Mouse (Mus musculus): ENCODE results near the gene Lkaaear1. TPM values are rescaled to one million over a fixed set of nuclear protein-coding genes. Genes with fewer than 3 reads are reported as not detected.

Gene Lkaaear1
- polyA plus RNA-seq, 1 experiment from 2014 or later = not detected

Other genes with a start within 250 kb of the Lkaaear1 start
- 10.2 and 12.8 TPM in 2 replicates for gene Zbtb46, start 239.0 kb downstream of the Lkaaear1 start, polyA plus RNA-seq (2015; fragmentation: Nextera tagmentation; extraction: Ambion mirVana)
- gene Abhd16b, start 205.2 kb downstream of the Lkaaear1 start, polyA plus RNA-seq (2015; fragmentation: Nextera tagmentation; extraction: Ambion mirVana) = 0.16 TPM in 1 of 2 replicates, not detected in the other
- gene Tpd52l2, start 201.3 kb downstream of the Lkaaear1 start, polyA plus RNA-seq (2015; fragmentation: Nextera tagmentation; extraction: Ambion mirVana) = 133 and 138 TPM in 2 replicates
- 140 and 165 TPM in 2 replicates for gene Dnajc5, start 178.0 kb downstream of the Lkaaear1 start, polyA plus RNA-seq (2015; fragmentation: Nextera tagmentation; extraction: Ambion mirVana)
- gene Uckl1, start 113.5 kb downstream of the Lkaaear1 start, polyA plus RNA-seq (2015; fragmentation: Nextera tagmentation; extraction: Ambion mirVana) = 54.6 and 58.1 TPM in 2 replicates
- 67.9 and 74.9 TPM in 2 replicates for gene Prpf6, start 106.6 kb downstream of the Lkaaear1 start, polyA plus RNA-seq (2015; fragmentation: Nextera tagmentation; extraction: Ambion mirVana)
- 49.7 and 56.4 TPM in 2 replicates for gene Zfp512b, start 105.6 kb downstream of the Lkaaear1 start, polyA plus RNA-seq (2015; fragmentation: Nextera tagmentation; extraction: Ambion mirVana)
- gene Samd10, start 99.2 kb downstream of the Lkaaear1 start, polyA plus RNA-seq (2015; fragmentation: Nextera tagmentation; extraction: Ambion mirVana) = 88.7 and 105 TPM in 2 replicates
- gene Gm29797, start 41.4 kb downstream of the Lkaaear1 start, polyA plus RNA-seq (2015; fragmentation: Nextera tagmentation; extraction: Ambion mirVana) = 0.23 TPM in 1 of 2 replicates, not detected in the other
- gene Sox18, start 26.8 kb downstream of the Lkaaear1 start, polyA plus RNA-seq (2015; fragmentation: Nextera tagmentation; extraction: Ambion mirVana) = 11.6 and 13.0 TPM in 2 replicates
- gene Tcea2, start 18.1 kb downstream of the Lkaaear1 start, polyA plus RNA-seq (2015; fragmentation: Nextera tagmentation; extraction: Ambion mirVana) = 31.0 and 35.9 TPM in 2 replicates
- gene Rgs19, start 4.5 kb downstream of the Lkaaear1 start, polyA plus RNA-seq (2015; fragmentation: Nextera tagmentation; extraction: Ambion mirVana) = 45.3 and 45.4 TPM in 2 replicates
- gene Oprl1, start 16.6 kb upstream of the Lkaaear1 start, polyA plus RNA-seq (2015; fragmentation: Nextera tagmentation; extraction: Ambion mirVana) = 33.5 and 48.2 TPM in 2 replicates
- gene Myt1, start 64.9 kb upstream of the Lkaaear1 start, polyA plus RNA-seq (2015; fragmentation: Nextera tagmentation; extraction: Ambion mirVana) = 39.9 and 40.9 TPM in 2 replicates
- gene Pcmtd2, start 139.4 kb upstream of the Lkaaear1 start, polyA plus RNA-seq (2015; fragmentation: Nextera tagmentation; extraction: Ambion mirVana) = 36.2 and 36.8 TPM in 2 replicates
- 113 and 117 TPM in 2 replicates for gene Polr3k, start 165.9 kb upstream of the Lkaaear1 start, polyA plus RNA-seq (2015; fragmentation: Nextera tagmentation; extraction: Ambion mirVana)